Mouse (Mus musculus) CD4-positive, CD25-positive, alpha-beta regulatory T cell, adult 9 weeks (primary cell): ENCODE results near the gene Capsl. TPM values are rescaled to one million over a fixed set of nuclear protein-coding genes. Genes with fewer than 3 reads are reported as not detected.

Experiments
- polyA plus RNA-seq: library from polyadenylated mRNA; unstranded; fragments of 100-300 nt; shearing (Covaris generic); gene quantifications from one replicate; pipeline ENCODE4 v1.2.1, GENCODE M21; 2017

Gene Capsl
- 5.5 TPM for polyA plus RNA-seq

GRCm38 (mm10) chr15:9435534-9436180 is at the start of gene Capsl:
Capsl (plus strand) TSS chr15:9436028.

Other genes starting within 250 kb of the Capsl start
- gene Ugt3a1, start 159.1 kb upstream of the Capsl start, polyA plus RNA-seq = not detected
- 0.16 TPM for gene Ugt3a2, start 100.5 kb upstream of the Capsl start, polyA plus RNA-seq
- 349 TPM for gene Il7r, start 94.1 kb downstream of the Capsl start, polyA plus RNA-seq